Mouse (Mus musculus) bone marrow, adult 2 months (tissue): ENCODE measurements around the gene Cisd3.
A peak's percentile ranks its signal among the peaks of the same experiment; 100 is the strongest.

Source experiments
- CTCF ChIP-seq: fragments of 200-500 bp; IDR thresholded peaks from 2 replicates; pipeline ENCODE4 v1.5.1; 2011; ENCODE audit warnings: low read length, control low read depth; ENCODE audit not compliant: control insufficient read depth, insufficient read depth
- POLR2A ChIP-seq: fragments of 200-500 bp; IDR thresholded peaks from 2 replicates; pipeline ENCODE4 v1.6.1; 2011; ENCODE audit warnings: low read depth, mild to moderate bottlenecking, control low read depth, low read length, borderline replicate concordance; ENCODE audit not compliant: control insufficient read depth

GRCm38 (mm10) chr11:97684063-97684680 is 1.5 kb upstream of the Cisd3 start:
- no peak; the same call in 1 of the 2 replicates for TF ChIP-seq CTCF
- TF ChIP-seq POLR2A, result peak; percentile 69; the same call in 1 of the 2 replicates
